Mouse (Mus musculus) v-Abl transformed pro-B cells (cell line): ENCODE measurements around the gene Hmgn1.

Source experiments
- in situ Hi-C, 2 experiments: fragments of 400-800 bp; cut with MboI; formaldehyde crosslinking; loops; one replicate each; pipeline ENCODE4 v1.15.1; 2025; ENCODE audit not compliant: unreplicated experiment in 2 of 2

The Hmgn1 gene

GRCm38 (mm10) chr16:96127657-96128344 is at the start of gene Hmgn1:
TSS of gene Hmgn1 (minus strand) at chr16:96127729.
- in situ Hi-C loops: no loop called here

GRCm38 (mm10) chr16:96175399-96175798 is 47.9 kb upstream of the Hmgn1 start:
- in situ Hi-C loops: no loop called here

GRCm38 (mm10) chr16:96173648-96174047 is 46.1 kb upstream of the Hmgn1 start:
- in situ Hi-C loops: loop anchor here in 1 of 2 experiments (25.0 kb wide), 1 partner anchor 536 kb away; no protein-coding TSS in a partner anchor

GRCm38 (mm10) chr16:96168837-96169236 is 41.3 kb upstream of the Hmgn1 start:
- in situ Hi-C loops: loop anchor here in 1 of 2 experiments (25.0 kb wide), 1 partner anchor 532 kb away; no protein-coding TSS in a partner anchor

GRCm38 (mm10) chr16:96165723-96166264 is 38.3 kb upstream of the Hmgn1 start:
- in situ Hi-C loops: loop anchor here in 1 of 2 experiments (25.0 kb wide), 1 partner anchor 528 kb away; no protein-coding TSS in a partner anchor

GRCm38 (mm10) chr16:96161336-96161735 is 33.8 kb upstream of the Hmgn1 start:
- in situ Hi-C loops: loop anchor here in 1 of 2 experiments (25.0 kb wide), 1 partner anchor 524 kb away; no protein-coding TSS in a partner anchor

GRCm38 (mm10) chr16:96160927-96161326 is 33.4 kb upstream of the Hmgn1 start:
- in situ Hi-C loops: loop anchor here in 1 of 2 experiments (25.0 kb wide), 1 partner anchor 524 kb away; no protein-coding TSS in a partner anchor

- in situ Hi-C loops: loop anchor here (10.0 to 25.0 kb wide), 2 partner anchors 523 to 525 kb away; no protein-coding TSS in a partner anchor
Observed at GRCm38 (mm10) chr16:96159794-96160346, 32.3 kb upstream of the Hmgn1 start.

- in situ Hi-C loops: loop anchor here (10.0 to 25.0 kb wide), 2 partner anchors 522 to 524 kb away; no protein-coding TSS in a partner anchor
Observed at GRCm38 (mm10) chr16:96159091-96159731, 31.7 kb upstream of the Hmgn1 start.

GRCm38 (mm10) chr16:96158511-96159080 is 31.1 kb upstream of the Hmgn1 start:
- in situ Hi-C loops: loop anchor here (10.0 to 25.0 kb wide), 2 partner anchors 521 to 524 kb away; no protein-coding TSS in a partner anchor

GRCm38 (mm10) chr16:96157171-96157570 is 29.6 kb upstream of the Hmgn1 start:
- in situ Hi-C loops: loop anchor here (10.0 to 25.0 kb wide), 2 partner anchors 520 to 522 kb away; no protein-coding TSS in a partner anchor

GRCm38 (mm10) chr16:96156019-96156418 is 28.5 kb upstream of the Hmgn1 start:
- in situ Hi-C loops: loop anchor here (10.0 to 25.0 kb wide), 2 partner anchors 519 to 521 kb away; no protein-coding TSS in a partner anchor

- in situ Hi-C loops: loop anchor here (5.0 to 25.0 kb wide), 4 partner anchors 117 to 520 kb away; no protein-coding TSS in a partner anchor
Observed at GRCm38 (mm10) chr16:96154476-96154875, 26.9 kb upstream of the Hmgn1 start.

GRCm38 (mm10) chr16:96151551-96151950 is 24.0 kb upstream of the Hmgn1 start:
- in situ Hi-C loops: loop anchor here (5.0 to 25.0 kb wide), 4 partner anchors 114 to 517 kb away; no protein-coding TSS in a partner anchor

GRCm38 (mm10) chr16:96150995-96151394 is 23.5 kb upstream of the Hmgn1 start:
- in situ Hi-C loops: loop anchor here (5.0 to 25.0 kb wide), 4 partner anchors 114 to 516 kb away; no protein-coding TSS in a partner anchor

- in situ Hi-C loops: loop anchor here (5.0 kb wide), 2 partner anchors 152 to 162 kb away; no protein-coding TSS in a partner anchor
Observed at GRCm38 (mm10) chr16:96149311-96149710, 21.8 kb upstream of the Hmgn1 start.

GRCm38 (mm10) chr16:96148834-96149233 is 21.3 kb upstream of the Hmgn1 start:
- in situ Hi-C loops: loop anchor here (5.0 kb wide), 2 partner anchors 152 to 162 kb away; no protein-coding TSS in a partner anchor

GRCm38 (mm10) chr16:96145814-96146213 is 18.3 kb upstream of the Hmgn1 start:
- in situ Hi-C loops: loop anchor here (5.0 kb wide), 2 partner anchors 149 to 159 kb away; no protein-coding TSS in a partner anchor

- in situ Hi-C loops: loop anchor here (5.0 kb wide), 2 partner anchors 148 to 158 kb away; no protein-coding TSS in a partner anchor
Observed at GRCm38 (mm10) chr16:96145110-96145800, 17.7 kb upstream of the Hmgn1 start, which contains the start of gene Wrb. TSS of gene Wrb (plus strand) at chr16:96145407.
